Mouse (Mus musculus): Measurements from ENCODE around the gene Ube2g2.

GRCm38 (mm10) chr10:77588036-77588435 lies 34.0 kb upstream of the Ube2g2 start:
- no peak for TF ChIP-seq POLR2A (IDR thresholded peaks at IDR 0.05; ENCODE audit: borderline replicate concordance, control insufficient read depth, low read depth, low read length)
- no peak for TF ChIP-seq CTCF (IDR thresholded peaks at IDR 0.05; ENCODE audit: control insufficient read depth, insufficient read depth, low read length)
